Mouse (Mus musculus) MN1 (cell line): ENCODE results near the gene Stx1a.

Source experiments
- DNase-seq: peaks from one replicate; pipeline ENCODE4 v3.0.0-alpha.2; 2016; ENCODE audit warnings: low spot score

Stx1a gene

GRCm38 (mm10) chr5:135008671-135009589 lies 14.4 kb upstream of the Stx1a start, which contains the start of gene Abhd11:
Abhd11 (plus strand) TSS chr5:135009152.
- DNase-seq = peak; percentile 100

- DNase-seq = peak; percentile 88
Observed at GRCm38 (mm10) chr5:135009590-135010319, 13.5 kb upstream of the Stx1a start.

- no peak for DNase-seq
Observed at GRCm38 (mm10) chr5:135010320-135010709, 13.0 kb upstream of the Stx1a start.

- DNase-seq = no peak
Observed at GRCm38 (mm10) chr5:135010841-135011743, 12.2 kb upstream of the Stx1a start.

- no peak for DNase-seq
Observed at GRCm38 (mm10) chr5:135011809-135012613, 11.3 kb upstream of the Stx1a start.

GRCm38 (mm10) chr5:135012671-135013441 lies 10.4 kb upstream of the Stx1a start:
- DNase-seq = peak; percentile 84

- DNase-seq = peak; percentile 87
Observed at GRCm38 (mm10) chr5:135015497-135015896, 7.8 kb upstream of the Stx1a start.

- no peak for DNase-seq
Observed at GRCm38 (mm10) chr5:135016224-135016759, 7.0 kb upstream of the Stx1a start.

GRCm38 (mm10) chr5:135021814-135022213 lies 1.5 kb upstream of the Stx1a start:
- DNase-seq = peak; percentile 93

GRCm38 (mm10) chr5:135024665-135025224 lies 1.5 kb downstream of the Stx1a start:
- no peak for DNase-seq

GRCm38 (mm10) chr5:135025899-135026298 lies 2.6 kb downstream of the Stx1a start:
- DNase-seq = no peak

GRCm38 (mm10) chr5:135029007-135029854 lies 5.9 kb downstream of the Stx1a start:
- DNase-seq = peak; percentile 72

- no peak for DNase-seq
Observed at GRCm38 (mm10) chr5:135032581-135032980, 9.3 kb downstream of the Stx1a start.

- no peak for DNase-seq
Observed at GRCm38 (mm10) chr5:135034593-135034992, 11.3 kb downstream of the Stx1a start.

GRCm38 (mm10) chr5:135035608-135036359 lies 12.5 kb downstream of the Stx1a start:
- DNase-seq = no peak

GRCm38 (mm10) chr5:135037946-135038345 lies 14.7 kb downstream of the Stx1a start:
- no peak for DNase-seq

- DNase-seq = no peak
Observed at GRCm38 (mm10) chr5:135039541-135039940, 16.3 kb downstream of the Stx1a start.

- DNase-seq = no peak
Observed at GRCm38 (mm10) chr5:135040059-135040458, 16.8 kb downstream of the Stx1a start.
